Mouse (Mus musculus) heart, postnatal 36 days (tissue): ENCODE results near the gene Gm10762. TPM values are rescaled to one million over a fixed set of nuclear protein-coding genes. Genes with fewer than 3 reads are reported as not detected.

Experiments
- DNase-seq, 2 experiments: peaks; one replicate each; pipeline ENCODE4 v3.0.0; 2021 to 2022
- intact Hi-C: fragments of 180-260 bp; cut with DNase I; formaldehyde crosslinking; loops from one replicate; pipeline ENCODE4 v1.15.1; 2025
- microRNA-seq, 2 experiments: library from miRNA; unstranded; fragments of <30 nt; microRNA quantifications; one replicate each; pipeline ENCODE4 v1.2.0; 2021; ENCODE audit warnings: borderline number of aligned reads in 2 of 2
- total RNA-seq, 2 experiments: library from RNA; stranded (reverse); gene quantifications; 2 replicates each; pipeline ENCODE4 v1.2.3; 2021

The Gm10762 gene
- total RNA-seq, 2 experiments from 2014 or later: 11.7 TPM

- DNase-seq: no peak
- intact Hi-C loops: no loop called here
Measured at GRCm38 (mm10) chr2:128924799-128925198, 42.7 kb downstream of the Gm10762 start.

Small RNAs within 50 kb of the gene (microRNA-seq; reads per million reads assigned to microRNA genes)
- gene Gm22859: 0 reads per million in 2 experiments

Other genes starting within 250 kb of the Gm10762 start
- 10 to 100 TPM; 20.2 to 25.1 TPM for gene Tmem87b, start 149.6 kb downstream of the Gm10762 start, total RNA-seq
- gene Fbln7, start 104.7 kb downstream of the Gm10762 start, total RNA-seq: under 1 TPM; 0.38 to 0.39 TPM
- 1 to 10 TPM; 5.1 to 5.6 TPM for gene Zc3h8, start 23.6 kb downstream of the Gm10762 start, total RNA-seq
- gene Zc3h6, start 323 bp downstream of the Gm10762 start, total RNA-seq: 1 to 10 TPM; 3.2 to 5.5 TPM
- gene Vinac1, start 80.4 kb upstream of the Gm10762 start, total RNA-seq: not detected
- 10 to 100 TPM; 18.8 to 19.9 TPM for gene Ttl, start 98.2 kb upstream of the Gm10762 start, total RNA-seq
- gene Polr1b, start 133.3 kb upstream of the Gm10762 start, total RNA-seq: 10 to 100 TPM; 11.9 to 12.2 TPM
- gene Chchd5, start 162.0 kb upstream of the Gm10762 start, total RNA-seq: 10 to 100 TPM; 12.4 to 12.5 TPM
- 10 to 100 TPM in 1 of 2 experiments, 1 to 10 TPM in 1; 9.3 to 13.6 TPM for gene Slc20a1, start 231.0 kb upstream of the Gm10762 start, total RNA-seq